Mouse (Mus musculus) bone marrow macrophage, adult 2 months (primary cell): ENCODE data around the gene Tnf.

Experiments
- CTCF ChIP-seq: IDR thresholded peaks from 2 replicates; pipeline ENCODE4 v1.5.1; 2012; ENCODE audit warnings: low read depth, mild to moderate bottlenecking, low read length, moderate library complexity
- POLR2A ChIP-seq: IDR thresholded peaks from 2 replicates; pipeline ENCODE4 v1.6.1; 2012; ENCODE audit warnings: mild to moderate bottlenecking, low read depth, low read length, borderline replicate concordance

- TF ChIP-seq POLR2A (no peak), CTCF (no peak)
Observed at GRCm38 (mm10) chr17:35251162-35251719, 49.4 kb upstream of the Tnf start.
